Mouse (Mus musculus) skeletal muscle tissue, postnatal 0 days (tissue): ENCODE measurements around the gene Lsm12. TPM values are rescaled to one million over a fixed set of nuclear protein-coding genes. Genes with fewer than 3 reads are reported as not detected.

Experiments
- microRNA-seq, 2 experiments: library from miRNA; unstranded; fragments of <30 nt; microRNA quantifications; one replicate each; pipeline ENCODE4; 2016
- polyA plus RNA-seq: library from polyadenylated mRNA; unstranded; fragments of >200 nt; fragmentation: Nextera tagmentation; extraction: Ambion mirVana; gene quantifications from 2 replicates; pipeline ENCODE4 v1.2.1, GENCODE M21; 2015

The Lsm12 gene
- 91.9 and 96.3 TPM in 2 replicates for polyA plus RNA-seq

GRCm38 (mm10) chr11:102184646-102185495 lies at the start of gene Lsm12:
Gene Lsm12 (minus strand): TSS chr11:102185296.

DNA sequence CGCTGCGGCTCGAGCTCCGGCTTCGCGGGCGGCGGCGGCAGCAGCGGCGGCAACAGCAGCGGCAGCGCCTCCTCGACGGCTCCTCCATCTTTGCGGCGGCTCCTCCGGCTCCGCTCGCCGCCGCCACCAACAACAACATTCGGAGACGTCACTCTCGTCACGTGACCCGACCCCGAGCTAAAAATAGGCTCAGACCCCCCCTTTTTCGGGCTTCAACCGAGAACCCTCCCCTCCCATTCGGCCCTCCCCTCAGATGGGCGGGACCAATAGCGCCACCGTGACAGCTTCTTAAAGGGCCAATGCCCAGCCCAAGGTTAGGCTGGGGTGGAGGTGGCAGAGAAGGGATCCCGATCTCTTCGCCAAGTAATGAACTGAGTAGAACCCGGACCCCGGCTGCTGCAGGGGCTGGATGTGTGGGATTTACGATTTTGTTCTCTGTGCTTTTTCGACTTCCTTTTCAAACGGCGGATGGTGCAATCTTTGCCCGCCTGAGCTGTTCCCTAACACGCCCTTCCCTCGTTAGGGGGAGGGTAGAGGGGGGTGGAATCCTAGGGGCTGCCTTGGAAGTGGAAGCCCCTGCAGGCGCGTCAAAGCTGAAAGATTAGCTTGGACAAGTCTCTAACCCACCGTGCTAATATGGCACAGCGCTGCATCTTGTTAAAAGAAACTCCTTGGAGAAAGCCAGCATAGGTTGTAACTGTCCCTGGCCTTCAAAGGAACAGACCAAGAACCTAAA lies 45.1 kb upstream of the Lsm12 start, which contains the start of gene Hdac5:
Gene Hdac5, minus strand, starts transcription at position 161 of the 736 bp plus-strand sequence.

GRCm38 (mm10) chr11:102189461-102190436 lies 4.7 kb upstream of the Lsm12 start, which contains the start of gene G6pc3:
Gene G6pc3 (plus strand): TSS chr11:102189620.

DNA sequence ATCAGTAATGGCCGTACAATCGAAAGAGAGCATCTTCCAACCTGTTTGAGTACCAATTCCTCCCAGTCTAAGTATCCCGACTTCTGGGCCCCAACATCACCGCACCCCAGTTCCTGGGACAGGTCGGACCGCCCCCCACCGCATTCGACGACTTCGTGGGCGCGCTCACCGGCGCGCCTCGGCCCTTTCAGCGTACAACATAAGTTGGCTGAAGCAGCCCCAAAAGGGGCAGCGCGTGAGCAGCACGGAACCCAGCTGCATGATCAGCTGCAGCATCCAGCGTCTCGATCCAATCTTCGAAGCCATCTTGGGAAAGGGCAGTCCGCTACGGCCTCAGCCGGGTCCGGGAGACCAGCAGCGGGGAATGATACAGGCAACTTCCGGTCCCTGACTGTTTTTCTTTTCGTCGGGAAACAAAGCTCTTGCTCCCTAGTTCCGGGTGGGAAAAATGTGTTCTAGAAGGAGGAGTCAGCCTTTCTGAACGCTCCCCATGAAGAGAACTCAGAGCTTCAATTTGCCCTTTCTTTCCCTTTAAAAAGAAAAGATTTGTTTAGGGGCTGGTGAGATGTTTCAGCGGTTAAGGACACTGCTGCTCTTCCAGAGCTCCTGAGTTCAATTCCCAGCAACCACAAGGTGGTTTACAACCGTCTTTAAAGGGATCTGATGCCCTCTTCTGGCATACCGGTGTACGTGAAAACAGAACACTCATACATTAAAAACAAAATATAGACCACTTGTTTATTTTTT lies 28.9 kb downstream of the Lsm12 start, which contains the start of gene Tmem101:
Gene Tmem101, minus strand, starts transcription at position 366 of the 747 bp plus-strand sequence.

DNA sequence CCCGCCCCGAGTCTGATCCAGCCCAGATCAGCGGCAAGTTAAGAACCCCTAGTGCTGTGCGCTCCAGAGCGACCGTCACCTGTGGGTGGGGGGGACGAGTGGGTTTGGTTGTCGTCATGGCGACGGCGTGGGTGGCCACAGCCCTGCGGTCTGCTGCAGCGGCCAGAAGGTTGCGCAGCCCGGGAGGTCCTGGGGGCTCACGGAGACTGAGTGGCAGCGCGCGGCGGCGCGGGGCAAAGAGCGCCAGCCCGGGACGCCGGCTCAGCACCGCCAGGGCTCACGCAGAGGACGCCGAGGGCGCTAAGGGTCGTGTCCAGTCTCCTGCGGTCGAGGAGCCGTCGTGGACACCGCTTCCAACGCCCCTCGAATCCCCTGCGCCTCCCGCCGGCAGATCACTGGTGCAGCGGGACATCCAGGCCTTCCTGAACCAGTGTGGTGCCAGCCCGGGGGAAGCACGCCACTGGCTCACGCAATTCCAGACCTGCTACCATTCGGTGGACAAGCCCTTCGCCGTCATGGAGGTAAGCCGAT lies 39.6 kb downstream of the Lsm12 start, which contains the start of gene Nags:
Gene Nags, plus strand, starts transcription at position 43 of the 531 bp plus-strand sequence.

Small RNAs within 50 kb of the gene (microRNA-seq; reads per million reads assigned to microRNA genes)
- 0.21 to 0.41 reads per million in 2 experiments for gene Mir8101

Other genes starting within 250 kb of the Lsm12 start
- gene Sost, start 218.3 kb downstream of the Lsm12 start, polyA plus RNA-seq, result 0.09 TPM in 1 of 2 replicates, not detected in the other
- not detected in 2 replicates for gene Cfap97d1, start 201.0 kb downstream of the Lsm12 start, polyA plus RNA-seq
- 88.1 and 96.2 TPM in 2 replicates for gene Dusp3, start 198.3 kb downstream of the Lsm12 start, polyA plus RNA-seq
- 19.7 and 22.6 TPM in 2 replicates for gene Mpp3, start 156.8 kb downstream of the Lsm12 start, polyA plus RNA-seq
- gene Cd300lg, start 143.8 kb downstream of the Lsm12 start, polyA plus RNA-seq, result 13.1 and 19.0 TPM in 2 replicates
- 0.85 and 0.99 TPM in 2 replicates for gene Mpp2, start 96.8 kb downstream of the Lsm12 start, polyA plus RNA-seq
- not detected in 2 replicates for gene Ppy, start 84.0 kb downstream of the Lsm12 start, polyA plus RNA-seq
- not detected in 2 replicates for gene Pyy, start 77.5 kb downstream of the Lsm12 start, polyA plus RNA-seq
- not detected in 2 replicates for gene Nags, start 39.8 kb downstream of the Lsm12 start, polyA plus RNA-seq
- 17.9 and 19.3 TPM in 2 replicates for gene Tmem101, start 28.9 kb downstream of the Lsm12 start, polyA plus RNA-seq
- 13.2 and 16.3 TPM in 2 replicates for gene G6pc3, start 4.3 kb upstream of the Lsm12 start, polyA plus RNA-seq
- gene Hdac5, start 44.9 kb upstream of the Lsm12 start, polyA plus RNA-seq, result 51.9 and 58.9 TPM in 2 replicates
- gene BC030867, start 63.6 kb upstream of the Lsm12 start, polyA plus RNA-seq, result 1.8 and 2.6 TPM in 2 replicates
- gene Asb16, start 83.4 kb upstream of the Lsm12 start, polyA plus RNA-seq, result 1.6 and 2.5 TPM in 2 replicates
- gene Tmub2, start 99.6 kb upstream of the Lsm12 start, polyA plus RNA-seq, result 26.3 and 27.0 TPM in 2 replicates
- gene Atxn7l3, start 111.3 kb upstream of the Lsm12 start, polyA plus RNA-seq, result 5.4 and 6.3 TPM in 2 replicates
- 40.6 and 45.3 TPM in 2 replicates for gene Ubtf, start 134.4 kb upstream of the Lsm12 start, polyA plus RNA-seq
- 1.1 TPM in 2 replicates for gene Slc4a1, start 180.9 kb upstream of the Lsm12 start, polyA plus RNA-seq
- gene Rundc3a, start 208.1 kb upstream of the Lsm12 start, polyA plus RNA-seq, result 1.3 TPM in 2 replicates
- gene Slc25a39, start 222.7 kb upstream of the Lsm12 start, polyA plus RNA-seq, result 102 and 117 TPM in 2 replicates
- 149 and 170 TPM in 2 replicates for gene Grn, start 245.0 kb upstream of the Lsm12 start, polyA plus RNA-seq